Comparison of ENCODE assay signal across 24 mouse cellular contexts in genomic region chr4:57396414-57396813, GRCm38 (mm10). TPM values are rescaled to one million over a fixed set of nuclear protein-coding genes. Genes with fewer than 3 reads are reported as not detected.
DNase-seq lines count a peak whose midpoint lies in the region; ATAC-seq and TF ChIP-seq lines count a peak whose summit lies in the region.
"Had no signal": no experiment of that assay in that cellular context is flagged by ENCODE, and none has a peak within 500 bp of the region (broad histone marks: within the 10 kb centered on the region; RNA-seq: fewer than 3 reads in every experiment).

No protein-coding gene starts in this region.

- H3K4me2 ChIP-seq in kidney, embryonic 16.5 days (replicated peaks; ENCODE audit: low read depth, low read length) = no peak overlapping the region; the same call in 1 of the 2 replicates
- H3K4me2 ChIP-seq in lung, postnatal 0 days (replicated peaks; ENCODE audit: low read depth, low read length) = peak overlapping the region; percentile 2; the same call in 1 of the 2 replicates
- H3K4me2 ChIP-seq: embryonic facial prominence, embryonic 13.5 days; forebrain, embryonic 12.5 days; hindbrain, embryonic 15.5 days; limb, embryonic 12.5 days; liver, embryonic 11.5 days; lung, embryonic 15.5 days; midbrain, embryonic 12.5 days; neural tube, embryonic 15.5 days had no signal

- TF ChIP-seq EP300 in lung, postnatal 0 days (IDR thresholded peaks at IDR 0.05) = no peak

- DNase-seq in kidney, postnatal 10 days = peak; percentile 28
- no peak for DNase-seq in lung, postnatal 0 days (ENCODE audit: low spot score)
- no peak for DNase-seq in lung, postnatal 10 days
- no peak for DNase-seq in spleen, adult 12 weeks (ENCODE audit: low spot score)
- no peak for DNase-seq in right cerebral cortex, adult 2 months (ENCODE audit: low spot score in 2 of 2)
- DNase-seq: adrenal gland, postnatal 10 days; cerebellum, adult 18-20 months; cerebellum, postnatal 25 days; gastrocnemius, postnatal 36 days; kidney, adult 9 months; spleen, adult 18-20 months; thymus, adult 2 months; thymus, postnatal 4 days had no signal

- no peak for TF ChIP-seq POLR2A in olfactory bulb, adult 2 months (IDR thresholded peaks at IDR 0.05; ENCODE audit: insufficient read depth, low read depth, low read length)

- H3K9ac ChIP-seq in kidney, embryonic 16.5 days (replicated peaks; ENCODE audit: low read length) = no peak overlapping the region
- no peak overlapping the region for H3K9ac ChIP-seq in lung, postnatal 0 days (replicated peaks; ENCODE audit: low read depth)
- H3K9ac ChIP-seq: embryonic facial prominence, embryonic 13.5 days; forebrain, embryonic 12.5 days; hindbrain, embryonic 15.5 days; limb, embryonic 12.5 days; lung, embryonic 15.5 days; midbrain, embryonic 12.5 days; neural tube, embryonic 15.5 days had no signal

- H3K27ac ChIP-seq in kidney, embryonic 16.5 days (ENCODE audit: low read length) = no peak overlapping the region
- H3K27ac ChIP-seq in lung, postnatal 0 days (ENCODE audit: low read length) = no peak overlapping the region
- peak overlapping the region; percentile 69; the same call in 1 of the 2 replicates for H3K27ac ChIP-seq in olfactory bulb, adult 2 months (ENCODE audit: insufficient read depth, low read depth, low read length)
- H3K27ac ChIP-seq: embryonic facial prominence, embryonic 13.5 days; forebrain, embryonic 12.5 days; hindbrain, embryonic 15.5 days; limb, embryonic 12.5 days; lung, embryonic 15.5 days; midbrain, embryonic 12.5 days; neural tube, embryonic 15.5 days had no signal

- H3K9me3 ChIP-seq in kidney, embryonic 16.5 days (ENCODE audit: low read length) = no peaks in the 10 kb centered on the region
- no peaks in the 10 kb centered on the region for H3K9me3 ChIP-seq in lung, postnatal 0 days (ENCODE audit: low read length)
- H3K9me3 ChIP-seq: embryonic facial prominence, embryonic 13.5 days; forebrain, embryonic 12.5 days; hindbrain, embryonic 15.5 days; lung, embryonic 15.5 days; midbrain, embryonic 12.5 days; neural tube, embryonic 15.5 days had no signal

- no peaks in the 10 kb centered on the region for H3K4me1 ChIP-seq in kidney, embryonic 16.5 days (ENCODE audit: insufficient read depth, low read length)
- H3K4me1 ChIP-seq in lung, postnatal 0 days (ENCODE audit: insufficient read depth, low read depth, low read length) = no peaks in the 10 kb centered on the region
- peaks cover 11% of the 10 kb centered on the region for H3K4me1 ChIP-seq in olfactory bulb, adult 2 months (ENCODE audit: control insufficient read depth, insufficient read depth, low read length)
- H3K4me1 ChIP-seq: embryonic facial prominence, embryonic 13.5 days; forebrain, embryonic 12.5 days; hindbrain, embryonic 15.5 days; limb, embryonic 12.5 days; lung, embryonic 15.5 days; midbrain, embryonic 12.5 days; neural tube, embryonic 15.5 days had no signal

- H3K36me3 ChIP-seq in kidney, embryonic 16.5 days (ENCODE audit: insufficient read depth, low read length) = no peaks in the 10 kb centered on the region
- no peaks in the 10 kb centered on the region for H3K36me3 ChIP-seq in lung, postnatal 0 days (ENCODE audit: insufficient read depth, low read length)
- H3K36me3 ChIP-seq: embryonic facial prominence, embryonic 13.5 days; forebrain, embryonic 12.5 days; hindbrain, embryonic 15.5 days; limb, embryonic 12.5 days; lung, embryonic 15.5 days; midbrain, embryonic 12.5 days; neural tube, embryonic 15.5 days had no signal

- TF ChIP-seq CTCF in lung, postnatal 0 days (IDR thresholded peaks at IDR 0.05) = no peak
- TF ChIP-seq CTCF in olfactory bulb, adult 2 months (IDR thresholded peaks at IDR 0.05; ENCODE audit: insufficient read depth, low read depth, low read length) = no peak

- ATAC-seq in kidney, embryonic 16.5 days (ENCODE audit: low FRiP score, low TSS enrichment) = no peak
- no peak for ATAC-seq in lung, postnatal 0 days

- no peaks in the 10 kb centered on the region for H3K27me3 ChIP-seq in kidney, embryonic 16.5 days (ENCODE audit: insufficient read depth, low read length)
- no peaks in the 10 kb centered on the region for H3K27me3 ChIP-seq in lung, postnatal 0 days (replicated peaks; ENCODE audit: insufficient read depth, low read length)
- H3K27me3 ChIP-seq: embryonic facial prominence, embryonic 13.5 days; forebrain, embryonic 12.5 days; hindbrain, embryonic 15.5 days; limb, embryonic 12.5 days; lung, embryonic 15.5 days; midbrain, embryonic 12.5 days; neural tube, embryonic 15.5 days had no signal

- WGBS in kidney, embryonic 16.5 days = 39% methylated on average over 9 of the region's 9 CpGs
- 34% methylated on average over 9 of the region's 9 CpGs for WGBS in lung, postnatal 0 days
- 34% methylated on average over 9 of the region's 9 CpGs for WGBS in olfactory bulb, adult 2 months

- no peak overlapping the region for H3K4me3 ChIP-seq in kidney, embryonic 16.5 days (ENCODE audit: low read length)
- H3K4me3 ChIP-seq in lung, postnatal 0 days (ENCODE audit: low read depth, low read length) = no peak overlapping the region; the same call in 1 of the 2 replicates
- peak overlapping the region; percentile 32; the same call in 1 of the 2 replicates for H3K4me3 ChIP-seq in olfactory bulb, adult 2 months (ENCODE audit: insufficient read depth, low read depth, low read length)
- H3K4me3 ChIP-seq: embryonic facial prominence, embryonic 13.5 days; erythroblast, embryonic 14.5 days; forebrain, embryonic 12.5 days; hindbrain, embryonic 15.5 days; limb, embryonic 12.5 days; lung, embryonic 15.5 days; midbrain, embryonic 12.5 days; neural tube, embryonic 15.5 days had no signal

RNA-seq across cellular contexts. Expression of gene Palm2, which starts 37.6 kb away (rescaled TPM):
- polyA plus RNA-seq in kidney, embryonic 16.5 days (2015; fragmentation: Nextera tagmentation; extraction: Ambion mirVana) = 1.6 TPM in 2 replicates
- polyA plus RNA-seq in lung, postnatal 0 days (2015; fragmentation: Nextera tagmentation; extraction: Ambion mirVana) = 1.9 and 2.7 TPM in 2 replicates
- not detected in 2 replicates for polyA plus RNA-seq in olfactory bulb, adult 2 months (2012; ENCODE audit: insufficient read depth, insufficient read length, low replicate concordance, missing spikeins)
- polyA plus RNA-seq: erythroblast, embryonic 14.5 days had no signal
